Mouse (Mus musculus) cerebellum, adult 8-10 months (tissue): ENCODE results near the gene Olfr1370.
"Not testable (repeated sequence)": the region's sequence is repeated elsewhere in the genome, so short reads cannot be mapped to it uniquely, and the experiment has no call there.

ENCODE experiments used
- DNase-seq: peaks from one replicate; pipeline ENCODE4 v3.0.0; 2022

Gene Olfr1370

GRCm38 (mm10) chr13:21074847-21075246, at the start of gene Olfr1370:
Olfr1370 (minus strand) TSS chr13:21074947.
- no peak for DNase-seq

- DNase-seq, result no peak
These were observed 39.4 kb upstream of the Olfr1370 start for GRCm38 (mm10) chr13:21114121-21114520.

GRCm38 (mm10) chr13:21111183-21111582, 36.4 kb upstream of the Olfr1370 start, which contains the start of gene Olfr1369-ps1:
Olfr1369-ps1 (plus strand) TSS chr13:21111483.
- DNase-seq, result not testable (repeated sequence)

- DNase-seq, result no peak
These were observed 35.7 kb upstream of the Olfr1370 start for GRCm38 (mm10) chr13:21110441-21110840.

- DNase-seq, result no peak
These were observed 35.0 kb upstream of the Olfr1370 start for GRCm38 (mm10) chr13:21109759-21110158.

GRCm38 (mm10) chr13:21082686-21083085, 7.9 kb upstream of the Olfr1370 start:
- DNase-seq, result no peak

GRCm38 (mm10) chr13:21066021-21066420, 8.7 kb downstream of the Olfr1370 start:
- no peak for DNase-seq

GRCm38 (mm10) chr13:21050118-21050517, 24.6 kb downstream of the Olfr1370 start:
- DNase-seq, result no peak

- DNase-seq, result no peak
These were observed 34.1 kb downstream of the Olfr1370 start for GRCm38 (mm10) chr13:21040589-21041199.

GRCm38 (mm10) chr13:21035981-21036380, 38.8 kb downstream of the Olfr1370 start:
- DNase-seq, result peak; percentile 28

- no peak for DNase-seq
These were observed 39.7 kb downstream of the Olfr1370 start for GRCm38 (mm10) chr13:21035011-21035410.

GRCm38 (mm10) chr13:21033176-21033575, 41.6 kb downstream of the Olfr1370 start:
- peak; percentile 78 for DNase-seq

GRCm38 (mm10) chr13:21024831-21025230, 49.9 kb downstream of the Olfr1370 start:
- no peak for DNase-seq
